Mouse (Mus musculus) limb, embryonic 14.5 days (tissue): Measurements from ENCODE around the gene Trim31. TPM values are rescaled to one million over a fixed set of nuclear protein-coding genes. Genes with fewer than 3 reads are reported as not detected.

Experiments used
- ATAC-seq: fragments of 200-750 bp; cut with Nextera tagmentation; 2 replicates; pipeline ENCODE4 v1.8.0; 2017; ENCODE audit warnings: low read depth, moderate number of reproducible peaks, moderate TSS enrichment; ENCODE audit not compliant: low FRiP score
- DNase-seq: peaks from one replicate; pipeline ENCODE4 v3.0.0-alpha.2; 2015; ENCODE audit warnings: low spot score
- H3K27ac ChIP-seq: fragments of 300-500 bp; sonication (generic); replicated peaks from 2 replicates; pipeline ENCODE4 v1.5.1; 2014; ENCODE audit warnings: low read depth, mild to moderate bottlenecking, low read length, moderate library complexity, mixed read lengths
- H3K27me3 ChIP-seq: fragments of 300-500 bp; sonication (generic); 2 replicates; pipeline ENCODE4 v1.6.1; 2014; ENCODE audit warnings: low read length, mixed read lengths; ENCODE audit not compliant: control insufficient read depth, insufficient read depth
- H3K36me3 ChIP-seq: fragments of 300-500 bp; sonication (generic); 2 replicates; pipeline ENCODE4 v1.6.1; 2014; ENCODE audit warnings: mild to moderate bottlenecking, low read length, moderate library complexity, mixed read lengths; ENCODE audit not compliant: control insufficient read depth, insufficient read depth
- H3K4me1 ChIP-seq: fragments of 300-500 bp; sonication (generic); 2 replicates; pipeline ENCODE4 v1.6.1; 2014; ENCODE audit warnings: antibody characterized with exemption, low read length, mixed read lengths; ENCODE audit not compliant: control insufficient read depth, insufficient read depth
- H3K4me2 ChIP-seq: fragments of 300-500 bp; sonication (generic); replicated peaks from 2 replicates; pipeline ENCODE4 v1.6.1; 2014; ENCODE audit warnings: low read depth, mild to moderate bottlenecking, low read length, moderate library complexity; ENCODE audit not compliant: severe bottlenecking
- H3K4me3 ChIP-seq: fragments of 300-500 bp; sonication (generic); replicated peaks from 2 replicates; pipeline ENCODE4 v1.5.1; 2014; ENCODE audit warnings: low read length
- H3K9ac ChIP-seq: fragments of 300-500 bp; sonication (generic); 2 replicates; pipeline ENCODE4 v1.6.1; 2014; ENCODE audit warnings: mild to moderate bottlenecking, low read depth, low read length, moderate library complexity; ENCODE audit not compliant: severe bottlenecking
- H3K9me3 ChIP-seq: fragments of 300-500 bp; sonication (generic); 2 replicates; pipeline ENCODE4 v1.6.1; 2016; ENCODE audit warnings: low read length; ENCODE audit not compliant: control insufficient read depth
- POLR2A ChIP-seq: fragments of 200-500 bp; IDR thresholded peaks from 2 replicates; pipeline ENCODE4 v1.8.0; 2012; ENCODE audit warnings: inconsistent platforms, mild to moderate bottlenecking, moderate library complexity, borderline replicate concordance; ENCODE audit not compliant: insufficient read depth, insufficient read length; ENCODE audit errors: extremely low read depth
- whole genome bisulfite sequencing: fragments of 180-500 bp; shearing (Covaris S2); extraction: QIAGEN DNeasy Blood & Tissue Kit; methylation state at CpG from one replicate; pipeline ENCODE4 v1.1.7; 2014; 5-methylcytosine and 5-hydroxymethylcytosine counted together
- polyA plus RNA-seq, 2 experiments: library from polyadenylated mRNA; depleted of rRNA in 1 of 2; stranded (reverse) in 1 of 2; unstranded in 1 of 2; fragments of >200 nt; fragmentation: Nextera tagmentation in 1 of 2; extraction: Ambion mirVana in 1 of 2; gene quantifications; 2 replicates each; pipeline versions ENCODE4 v1.2.1 to v1.2.3; 2012 to 2014

The Trim31 gene
- polyA plus RNA-seq, 2 experiments, result not detected

- Histone ChIP-seq H3K9me3 (no peaks in the 10 kb centered on the region), H3K4me1 (no peaks in the 10 kb centered on the region), H3K27ac (no peak overlapping the region), H3K36me3 (peaks cover 86% of the 10 kb centered on the region), H3K9ac (no peak overlapping the region), H3K4me3 (no peak overlapping the region), H3K4me2 (no peak overlapping the region), H3K27me3 (no peaks in the 10 kb centered on the region)
- DNase-seq, result no peak
- no peak for ATAC-seq
- no peak for TF ChIP-seq POLR2A
- 94% methylated on average over 4 of the region's 4 CpGs for WGBS
Measured at GRCm38 (mm10) chr17:36856236-36856635, 41.7 kb upstream of the Trim31 start.

DNA sequence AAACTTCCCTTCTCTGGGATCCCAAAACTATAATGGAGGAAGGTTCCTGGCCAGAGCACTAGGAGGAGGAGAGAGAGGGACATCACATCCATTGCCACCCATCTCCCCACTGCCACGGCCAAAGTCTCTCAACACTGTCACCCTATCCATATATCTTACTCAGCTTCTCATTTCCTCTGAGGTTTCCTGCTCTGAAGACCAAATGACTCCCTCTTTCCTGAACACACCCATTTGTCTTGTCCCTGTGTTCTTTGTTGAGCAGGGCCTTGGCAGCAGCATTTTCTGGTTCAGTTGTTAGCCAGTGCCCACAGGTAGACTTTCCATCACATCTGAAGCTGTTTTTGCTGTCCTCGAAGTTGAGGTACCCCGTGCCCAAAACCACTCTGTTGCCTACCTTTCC, 39.7 kb upstream of the Trim31 start:
- Histone ChIP-seq H3K4me1 (no peaks in the 10 kb centered on the region), H3K9ac (no peak overlapping the region), H3K9me3 (no peaks in the 10 kb centered on the region), H3K27ac (no peak overlapping the region), H3K27me3 (no peaks in the 10 kb centered on the region), H3K4me2 (no peak overlapping the region), H3K4me3 (no peak overlapping the region), H3K36me3 (peaks cover 67% of the 10 kb centered on the region)
- DNase-seq, result no peak
- 89% methylated on average over 3 of the region's 3 CpGs for WGBS
- TF ChIP-seq POLR2A, result no peak
- ATAC-seq, result no peak

DNA sequence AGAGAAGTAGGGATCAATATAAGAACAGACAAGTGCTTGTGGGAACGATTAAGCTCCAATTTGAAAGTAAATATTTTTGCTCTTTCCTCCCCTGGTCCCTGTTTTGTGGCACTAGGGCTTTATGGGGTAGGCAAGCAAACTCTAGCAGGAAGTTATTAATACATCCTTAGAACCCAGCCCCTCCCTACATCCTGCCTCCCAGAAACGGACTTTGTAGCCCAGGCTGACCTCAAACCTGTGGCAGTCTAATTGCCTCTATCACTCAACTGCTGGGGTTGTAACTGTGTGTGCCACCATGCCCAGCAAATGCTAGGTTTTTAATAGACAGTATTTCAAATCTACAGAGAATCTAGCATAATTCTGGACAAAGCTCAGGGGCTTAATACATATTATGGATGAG, 36.2 kb upstream of the Trim31 start:
- 37% methylated on average over 2 of the region's 2 CpGs for WGBS
- Histone ChIP-seq H3K4me2 (no peak overlapping the region), H3K4me1 (no peaks in the 10 kb centered on the region), H3K36me3 (peaks cover 33% of the 10 kb centered on the region), H3K9ac (no peak overlapping the region), H3K27me3 (peaks cover 5% of the 10 kb centered on the region; the same call in 1 of the 2 replicates), H3K9me3 (no peaks in the 10 kb centered on the region), H3K27ac (no peak overlapping the region), H3K4me3 (no peak overlapping the region)
- ATAC-seq, result no peak
- DNase-seq, result no peak
- no peak for TF ChIP-seq POLR2A

DNA sequence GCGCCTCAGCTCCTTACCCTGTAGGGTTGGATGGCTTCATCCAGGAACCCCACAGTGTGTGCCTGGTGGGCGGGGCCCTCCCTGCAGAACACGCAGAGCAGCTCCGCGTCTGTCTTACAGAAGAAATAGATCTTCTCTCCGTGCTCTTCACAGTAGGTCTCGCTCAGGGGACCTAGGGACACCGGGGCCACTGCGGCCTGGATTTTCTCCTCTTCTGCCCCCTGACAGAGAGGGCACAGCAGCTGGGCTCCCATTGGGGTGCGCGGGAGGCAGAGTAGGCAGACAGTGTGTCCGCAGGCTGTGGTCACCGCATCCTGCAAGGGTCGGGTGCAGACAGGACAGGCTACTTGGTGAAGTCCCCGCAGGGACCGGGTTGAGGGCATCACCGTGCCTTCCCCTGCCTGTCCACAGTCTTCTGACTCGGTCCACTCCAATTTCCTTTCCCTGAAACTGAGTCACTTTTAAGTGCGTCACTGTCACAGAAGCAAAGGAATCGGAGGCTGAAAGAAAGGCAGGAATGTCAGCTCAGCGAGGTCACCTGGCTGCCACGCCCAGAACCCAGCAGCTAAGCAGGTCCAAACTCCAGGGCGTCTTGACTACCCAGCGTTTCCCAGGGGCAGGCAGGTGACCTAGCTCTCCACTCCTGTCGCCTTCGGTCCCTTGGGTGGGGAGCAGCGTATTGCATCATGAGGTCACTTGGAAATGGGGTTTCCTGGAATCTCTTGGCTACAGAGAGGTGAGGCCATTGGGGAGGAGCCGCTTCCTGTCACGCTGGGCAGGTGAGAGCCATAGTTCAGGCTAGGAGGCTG, 31.0 kb upstream of the Trim31 start, which contains the start of gene Trim15:
TSS of gene Trim15 (minus strand) at position 492 of the 809 bp plus-strand sequence.
- 12% methylated on average over 29 of the region's 29 CpGs for WGBS
- H3K27ac ChIP-seq, result no peak within 1 kb of the TSS
- H3K4me2 ChIP-seq, result no peak within 1 kb of the TSS
- no peak for DNase-seq
- H3K9me3 ChIP-seq, result no peaks in the 10 kb centered on the region
- no peak for TF ChIP-seq POLR2A
- H3K36me3 ChIP-seq, result no peaks in the 10 kb centered on the region
- no peaks in the 10 kb centered on the region for H3K4me1 ChIP-seq
- no peak within 1 kb of the TSS for H3K9ac ChIP-seq
- H3K27me3 ChIP-seq, result peaks cover 12% of the 10 kb centered on the region; the same call in 1 of the 2 replicates
- ATAC-seq, result no peak
- no peak within 1 kb of the TSS for H3K4me3 ChIP-seq

- ATAC-seq (no peak), DNase-seq (no peak)
- Histone ChIP-seq H3K36me3 (no peaks in the 10 kb centered on the region), H3K27ac (no peak overlapping the region), H3K4me1 (no peaks in the 10 kb centered on the region), H3K9me3 (no peaks in the 10 kb centered on the region), H3K27me3 (peaks cover 12% of the 10 kb centered on the region; the same call in 1 of the 2 replicates), H3K9ac (no peak overlapping the region), H3K4me2 (no peak overlapping the region), H3K4me3 (no peak overlapping the region)
- WGBS, result 89% methylated on average over 2 of the region's 2 CpGs
- TF ChIP-seq POLR2A, result no peak
Measured at GRCm38 (mm10) chr17:36868836-36869235, 29.1 kb upstream of the Trim31 start.
